Mouse (Mus musculus) liver, embryonic 12.5 days (tissue): ENCODE data around the gene Irf7. TPM values are rescaled to one million over a fixed set of nuclear protein-coding genes. Genes with fewer than 3 reads are reported as not detected.
A peak's percentile ranks its signal among the peaks of the same experiment; 100 is the strongest.

Experiments used
- ATAC-seq: fragments of 200-750 bp; cut with Nextera tagmentation; 2 replicates; pipeline ENCODE4 v1.8.0; 2017; ENCODE audit warnings: moderate number of reproducible peaks, mild to moderate bottlenecking, moderate library complexity
- H3K27ac ChIP-seq: fragments of 300-500 bp; sonication (generic); 2 replicates; pipeline ENCODE4 v1.5.1; 2016; ENCODE audit warnings: mild to moderate bottlenecking
- H3K27me3 ChIP-seq: fragments of 300-500 bp; sonication (generic); replicated peaks from 2 replicates; pipeline ENCODE4 v1.6.1; 2016; ENCODE audit warnings: mild to moderate bottlenecking, moderate library complexity
- H3K36me3 ChIP-seq: fragments of 300-500 bp; sonication (generic); 2 replicates; pipeline ENCODE4 v1.6.1; 2016; ENCODE audit warnings: mild to moderate bottlenecking, moderate library complexity
- H3K4me1 ChIP-seq: fragments of 300-500 bp; sonication (generic); 2 replicates; pipeline ENCODE4 v1.6.1; 2016
- H3K4me2 ChIP-seq: fragments of 300-500 bp; sonication (generic); 2 replicates; pipeline ENCODE4 v1.6.1; 2016; ENCODE audit warnings: mild to moderate bottlenecking, moderate library complexity
- H3K4me3 ChIP-seq: fragments of 300-500 bp; sonication (generic); 2 replicates; pipeline ENCODE4 v1.5.1; 2016; ENCODE audit warnings: mild to moderate bottlenecking, moderate library complexity
- H3K9ac ChIP-seq: fragments of 300-500 bp; sonication (generic); 2 replicates; pipeline ENCODE4 v1.6.1; 2016; ENCODE audit warnings: mild to moderate bottlenecking, moderate library complexity
- H3K9me3 ChIP-seq: fragments of 300-500 bp; sonication (generic); replicated peaks from 2 replicates; pipeline ENCODE4 v1.6.1; 2016; ENCODE audit warnings: mild to moderate bottlenecking, moderate library complexity
- WGBS: fragments of 180-500 bp; shearing (Covaris S2); methylation state at CpG from one replicate; pipeline ENCODE4 v1.1.7; 2016; ENCODE audit not compliant: insufficient replicate concordance; 5-methylcytosine and 5-hydroxymethylcytosine counted together
- polyA plus RNA-seq: library from polyadenylated mRNA; unstranded; fragments of >200 nt; fragmentation: Nextera tagmentation; extraction: Ambion mirVana; gene quantifications from 2 replicates; pipeline ENCODE4 v1.2.1, GENCODE M21; 2016

The Irf7 gene
- polyA plus RNA-seq, 1 experiment from 2014 or later = 5.2 TPM

GRCm38 (mm10) chr7:141230570-141230969 lies 35.7 kb downstream of the Irf7 start:
- H3K4me1 ChIP-seq = peaks cover 36% of the 10 kb centered on the region
- H3K27me3 ChIP-seq = no peaks in the 10 kb centered on the region
- H3K9me3 ChIP-seq = no peaks in the 10 kb centered on the region
- no peak overlapping the region for H3K27ac ChIP-seq
- peak overlapping the region; percentile 97; the same call in 1 of the 2 replicates for H3K4me3 ChIP-seq
- H3K4me2 ChIP-seq = peak overlapping the region; percentile 87
- H3K9ac ChIP-seq = peak overlapping the region; percentile 98
- WGBS = 84% methylated on average over 4 of the region's 4 CpGs
- no peak for ATAC-seq
- H3K36me3 ChIP-seq = peaks cover 53% of the 10 kb centered on the region

DNA sequence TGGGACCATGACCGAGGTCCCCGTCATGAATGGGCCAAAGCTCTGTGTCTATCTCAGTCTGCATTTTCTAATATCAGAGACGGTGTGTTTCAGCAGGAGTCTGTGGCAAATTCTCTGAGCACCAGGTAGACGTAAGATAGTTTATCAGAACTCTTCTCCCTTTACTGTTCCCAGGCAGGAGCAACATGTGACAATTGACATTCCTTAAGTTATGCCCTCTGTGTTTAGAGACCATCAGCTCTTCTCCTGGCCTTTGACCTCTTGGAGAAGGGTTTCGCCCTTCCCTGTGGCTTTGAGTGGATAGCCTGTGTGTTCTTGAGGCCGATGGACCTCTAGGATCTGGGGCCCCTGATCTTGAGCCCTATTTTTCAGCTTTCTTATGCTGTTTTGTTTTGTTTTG lies 36.6 kb downstream of the Irf7 start:
- no peaks in the 10 kb centered on the region for H3K27me3 ChIP-seq
- peak overlapping the region; percentile 87 for H3K4me2 ChIP-seq
- no peaks in the 10 kb centered on the region for H3K9me3 ChIP-seq
- H3K27ac ChIP-seq = peak overlapping the region; percentile 90
- H3K4me3 ChIP-seq = peak overlapping the region; percentile 97
- WGBS = 33% methylated on average over 6 of the region's 6 CpGs
- peaks cover 36% of the 10 kb centered on the region for H3K4me1 ChIP-seq
- H3K9ac ChIP-seq = peak overlapping the region; percentile 98
- peaks cover 44% of the 10 kb centered on the region for H3K36me3 ChIP-seq
- no peak for ATAC-seq

GRCm38 (mm10) chr7:141228279-141229067 lies 37.8 kb downstream of the Irf7 start, which contains the start of gene Phrf1:
TSS of gene Phrf1 (plus strand) at chr7:141228784.
- Histone ChIP-seq H3K4me2 (peak within 1 kb of the TSS; percentile 87), H3K27ac (peak within 1 kb of the TSS; percentile 90), H3K4me3 (peak within 1 kb of the TSS; percentile 97), H3K27me3 (no peaks in the 10 kb centered on the region), H3K36me3 (peaks cover 32% of the 10 kb centered on the region), H3K9ac (peak within 1 kb of the TSS; percentile 98), H3K9me3 (no peaks in the 10 kb centered on the region), H3K4me1 (peaks cover 36% of the 10 kb centered on the region)
- peak; percentile 89 for ATAC-seq
- under 1% methylated on average over 76 of the region's 76 CpGs for WGBS

- Histone ChIP-seq H3K27me3 (no peaks in the 10 kb centered on the region), H3K4me3 (no peak overlapping the region), H3K27ac (peak overlapping the region; percentile 90), H3K36me3 (peaks cover 25% of the 10 kb centered on the region), H3K9ac (peak overlapping the region; percentile 98), H3K9me3 (no peaks in the 10 kb centered on the region), H3K4me1 (peaks cover 41% of the 10 kb centered on the region), H3K4me2 (peak overlapping the region; percentile 87)
- 70% methylated on average over 4 of the region's 4 CpGs for WGBS
- ATAC-seq = peak; percentile 2
These were observed 38.5 kb downstream of the Irf7 start for GRCm38 (mm10) chr7:141227796-141228195.

- Histone ChIP-seq H3K9ac (no peak overlapping the region), H3K4me1 (peaks cover 44% of the 10 kb centered on the region), H3K4me3 (no peak overlapping the region), H3K27me3 (no peaks in the 10 kb centered on the region), H3K27ac (no peak overlapping the region), H3K36me3 (peaks cover 12% of the 10 kb centered on the region), H3K9me3 (no peaks in the 10 kb centered on the region), H3K4me2 (no peak overlapping the region)
- 81% methylated on average over 6 of the region's 6 CpGs for WGBS
- no peak for ATAC-seq
These were observed 39.7 kb downstream of the Irf7 start for GRCm38 (mm10) chr7:141226535-141226934.

GRCm38 (mm10) chr7:141222696-141223215 lies 43.5 kb downstream of the Irf7 start:
- peaks cover 53% of the 10 kb centered on the region for H3K4me1 ChIP-seq
- H3K27me3 ChIP-seq = no peaks in the 10 kb centered on the region
- H3K27ac ChIP-seq = peak overlapping the region; percentile 90
- no peaks in the 10 kb centered on the region for H3K9me3 ChIP-seq
- H3K4me2 ChIP-seq = peak overlapping the region; percentile 93
- no peak for ATAC-seq
- 80% methylated on average over 4 of the region's 4 CpGs for WGBS
- H3K9ac ChIP-seq = peak overlapping the region; percentile 71
- peaks cover 30% of the 10 kb centered on the region for H3K36me3 ChIP-seq
- no peak overlapping the region for H3K4me3 ChIP-seq

- peaks cover 36% of the 10 kb centered on the region for H3K36me3 ChIP-seq
- WGBS = 16% methylated on average over 8 of the region's 8 CpGs
- H3K4me1 ChIP-seq = peaks cover 59% of the 10 kb centered on the region
- H3K9me3 ChIP-seq = no peaks in the 10 kb centered on the region
- H3K9ac ChIP-seq = peak overlapping the region; percentile 71
- ATAC-seq = no peak
- no peaks in the 10 kb centered on the region for H3K27me3 ChIP-seq
- H3K4me2 ChIP-seq = peak overlapping the region; percentile 93
- peak overlapping the region; percentile 73 for H3K4me3 ChIP-seq
- peak overlapping the region; percentile 90 for H3K27ac ChIP-seq
These were observed 44.2 kb downstream of the Irf7 start for GRCm38 (mm10) chr7:141222126-141222467.

DNA sequence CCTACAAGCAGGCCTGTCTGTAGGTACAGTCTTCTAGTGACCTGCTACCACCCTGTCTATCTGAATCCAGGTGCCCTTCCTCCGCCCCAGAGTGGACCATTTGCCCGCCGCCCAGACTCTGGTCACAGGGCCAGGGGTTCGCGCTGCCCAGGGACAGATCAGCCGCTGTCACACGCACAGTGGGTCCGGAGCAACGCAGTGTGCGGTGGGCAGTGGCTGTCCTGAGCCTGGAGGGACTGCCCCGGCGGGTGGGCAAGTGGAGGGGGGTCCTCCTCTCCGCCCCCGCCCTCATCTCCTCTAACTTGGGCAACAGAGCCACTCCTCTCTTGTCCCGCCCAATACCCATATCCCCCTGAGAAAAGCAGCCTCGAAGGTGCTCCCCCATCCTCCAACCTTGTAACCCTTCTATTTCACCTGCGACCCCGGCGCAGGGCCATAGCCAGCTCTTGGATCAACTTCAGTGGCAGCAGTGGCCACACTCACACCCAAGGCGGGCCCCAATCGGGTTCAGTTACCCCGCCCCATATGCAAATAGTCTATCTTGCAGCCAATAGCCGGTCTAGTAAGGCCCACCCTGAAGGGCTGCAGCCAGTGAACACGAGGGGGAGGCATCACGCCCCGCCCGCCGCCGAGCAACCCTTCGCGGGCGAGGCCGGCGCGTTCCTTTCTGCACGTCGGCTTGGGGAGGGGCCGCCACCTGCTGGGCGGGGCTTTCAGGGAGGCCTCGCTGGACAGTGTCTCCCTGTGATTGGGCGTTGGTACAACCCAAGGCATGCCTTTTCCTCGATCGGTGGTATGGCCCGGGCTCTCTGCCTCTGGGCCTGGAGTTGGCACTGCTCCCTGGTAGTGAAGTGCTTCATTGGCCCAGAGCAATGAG lies 44.8 kb downstream of the Irf7 start:
- ATAC-seq = peak; percentile 97
- Histone ChIP-seq H3K27me3 (no peaks in the 10 kb centered on the region), H3K36me3 (peaks cover 39% of the 10 kb centered on the region), H3K9me3 (no peaks in the 10 kb centered on the region), H3K4me2 (peak overlapping the region; percentile 93), H3K4me3 (peak overlapping the region; percentile 73), H3K9ac (peak overlapping the region; percentile 87), H3K4me1 (peaks cover 65% of the 10 kb centered on the region), H3K27ac (peak overlapping the region; percentile 90)
- WGBS = 8% methylated on average over 44 of the region's 44 CpGs

GRCm38 (mm10) chr7:141220377-141220776 lies 45.9 kb downstream of the Irf7 start:
- ATAC-seq = no peak
- Histone ChIP-seq H3K27me3 (no peaks in the 10 kb centered on the region), H3K27ac (peak overlapping the region; percentile 83), H3K4me2 (peak overlapping the region; percentile 93), H3K9me3 (no peaks in the 10 kb centered on the region), H3K36me3 (peaks cover 39% of the 10 kb centered on the region), H3K4me3 (peak overlapping the region; percentile 73), H3K4me1 (peaks cover 72% of the 10 kb centered on the region), H3K9ac (peak overlapping the region; percentile 87)
- 83% methylated on average over 1 of the region's 1 CpGs for whole genome bisulfite sequencing

DNA sequence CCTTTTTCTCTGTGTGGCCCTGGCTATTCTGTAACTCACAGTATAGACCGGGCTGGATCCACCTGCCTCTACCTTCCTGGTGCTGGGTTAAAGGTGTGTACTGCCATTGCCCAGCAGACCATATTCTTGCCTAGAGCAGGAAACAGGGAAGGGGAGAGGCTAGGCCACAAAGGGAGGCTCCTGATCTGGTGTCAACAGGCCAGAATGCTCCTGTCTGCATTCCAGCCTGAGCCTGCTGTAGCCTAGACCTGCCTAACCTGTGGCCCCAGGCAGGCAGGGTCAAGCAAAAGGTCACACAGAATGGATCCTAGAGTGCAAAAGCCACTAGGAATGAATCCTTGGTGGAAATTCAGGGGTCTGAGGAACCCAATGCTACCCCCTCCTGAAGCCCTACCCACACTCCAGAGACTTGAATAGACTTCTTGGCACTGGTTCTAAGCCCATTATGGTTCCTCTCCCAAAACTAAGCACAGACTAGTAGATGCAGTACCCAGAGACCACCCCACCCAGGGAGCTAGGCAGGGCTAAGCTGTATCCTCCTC lies 46.7 kb downstream of the Irf7 start:
- H3K27me3 ChIP-seq = no peaks in the 10 kb centered on the region
- peaks cover 79% of the 10 kb centered on the region for H3K4me1 ChIP-seq
- ATAC-seq = no peak
- H3K9ac ChIP-seq = peak overlapping the region; percentile 87
- H3K9me3 ChIP-seq = no peaks in the 10 kb centered on the region
- peak overlapping the region; percentile 93 for H3K4me2 ChIP-seq
- H3K27ac ChIP-seq = peak overlapping the region; percentile 83
- peaks cover 39% of the 10 kb centered on the region for H3K36me3 ChIP-seq
- WGBS = 69% methylated on average over 1 of the region's 1 CpGs
- H3K4me3 ChIP-seq = peak overlapping the region; percentile 73; the same call in 1 of the 2 replicates

- 78% methylated on average over 5 of the region's 5 CpGs for WGBS
These were observed 47.6 kb downstream of the Irf7 start for GRCm38 (mm10) chr7:141218557-141219133.

More at GRCm38 (mm10) chr7:141218557-141219133, 47.6 kb downstream of the Irf7 start:
- Histone ChIP-seq H3K9me3 (no peaks in the 10 kb centered on the region), H3K4me1 (peaks cover 89% of the 10 kb centered on the region), H3K27ac (peak overlapping the region; percentile 83), H3K36me3 (peaks cover 39% of the 10 kb centered on the region), H3K4me2 (no peak overlapping the region), H3K4me3 (no peak overlapping the region), H3K27me3 (no peaks in the 10 kb centered on the region), H3K9ac (peak overlapping the region; percentile 36; the same call in 1 of the 2 replicates)
- no peak for ATAC-seq
